Mouse (Mus musculus): ENCODE measurements around the gene Macf1. TPM values are rescaled to one million over a fixed set of nuclear protein-coding genes. Genes with fewer than 3 reads are reported as not detected.

The Macf1 gene
- polyA plus RNA-seq, 1 experiment from 2014 or later, result 114 TPM

DNA sequence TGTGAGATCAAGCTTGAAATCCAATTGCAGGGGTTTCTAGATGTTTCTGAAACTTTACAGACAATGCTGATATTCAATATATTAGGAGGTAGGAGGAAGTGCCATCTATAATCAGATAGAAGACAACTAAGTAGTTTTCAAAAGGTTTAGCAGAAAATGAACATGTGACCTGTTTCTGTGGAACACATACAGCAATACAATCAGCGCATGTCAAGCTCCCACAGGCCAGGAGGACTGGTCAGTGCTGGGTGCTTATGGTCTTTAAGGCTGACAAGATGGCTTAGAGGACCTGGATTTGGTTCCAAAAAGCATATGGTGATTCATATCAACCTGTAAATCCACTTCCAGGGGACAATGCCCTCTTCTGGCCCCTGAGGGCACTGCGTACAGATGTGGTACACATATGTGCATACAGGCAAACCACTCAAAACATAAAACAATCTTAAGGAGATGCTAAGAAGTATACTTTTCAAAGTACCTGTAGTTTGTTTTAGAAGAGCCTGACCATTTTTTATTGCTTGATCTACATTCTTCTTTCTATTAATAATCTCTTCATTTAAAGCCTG is 288.6 kb downstream of the Macf1 start:
- Histone ChIP-seq H3K9ac (ENCODE audit: low read depth, low read length) (no peak overlapping the region), H3K4me2 (replicated peaks; ENCODE audit: low read depth, low read length) (no peak overlapping the region), H3K27me3 (ENCODE audit: control insufficient read depth, insufficient read depth, low read length) (no peaks in the 10 kb centered on the region), H3K36me3 (ENCODE audit: control insufficient read depth, insufficient read depth, low read length) (peaks cover 6% of the 10 kb centered on the region), H3K9me3 (ENCODE audit: control insufficient read depth, low read length) (no peaks in the 10 kb centered on the region), H3K4me1 (replicated peaks; ENCODE audit: control insufficient read depth, insufficient read depth, low read length) (no peaks in the 10 kb centered on the region), H3K4me3 (ENCODE audit: low read depth, low read length) (no peak overlapping the region), H3K27ac (ENCODE audit: low read depth, low read length) (no peak overlapping the region)
- DNase-seq (ENCODE audit: low spot score), result no peak
- 97% methylated on average over 2 of the region's 2 CpGs for WGBS
- ATAC-seq (ENCODE audit: low FRiP score), result no peak

DNA sequence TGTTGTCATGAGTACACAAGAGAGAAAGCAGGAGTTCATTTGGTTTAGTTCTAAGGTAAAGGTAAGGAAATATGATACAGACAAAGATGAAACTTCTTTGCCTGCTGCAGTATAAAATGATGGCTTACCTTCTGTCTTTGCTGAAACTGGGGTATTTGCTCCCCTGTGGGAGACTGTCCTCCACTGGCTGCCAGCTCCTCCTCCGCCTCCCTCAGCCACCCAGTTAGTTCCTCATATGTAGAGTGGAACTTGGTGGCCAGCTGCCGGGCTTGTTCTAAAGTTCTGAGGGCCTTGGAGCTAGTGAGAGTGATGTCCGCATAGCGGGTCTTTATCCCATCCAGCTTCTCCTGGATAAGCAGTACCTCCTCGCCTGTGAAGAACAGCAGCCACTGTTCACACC is 289.3 kb downstream of the Macf1 start:
- H3K27me3 ChIP-seq (ENCODE audit: control insufficient read depth, insufficient read depth, low read length), result no peaks in the 10 kb centered on the region
- 91% methylated on average over 5 of the region's 5 CpGs for WGBS
- no peak overlapping the region for H3K4me2 ChIP-seq (replicated peaks; ENCODE audit: low read depth, low read length)
- no peak overlapping the region for H3K9ac ChIP-seq (ENCODE audit: low read depth, low read length)
- H3K9me3 ChIP-seq (ENCODE audit: control insufficient read depth, low read length), result no peaks in the 10 kb centered on the region
- ATAC-seq (ENCODE audit: low FRiP score), result no peak
- no peak overlapping the region for H3K27ac ChIP-seq (ENCODE audit: low read depth, low read length)
- no peak overlapping the region for H3K4me3 ChIP-seq (ENCODE audit: low read depth, low read length)
- no peaks in the 10 kb centered on the region for H3K4me1 ChIP-seq (replicated peaks; ENCODE audit: control insufficient read depth, insufficient read depth, low read length)
- no peak for DNase-seq (ENCODE audit: low spot score)
- peaks cover 6% of the 10 kb centered on the region for H3K36me3 ChIP-seq (ENCODE audit: control insufficient read depth, insufficient read depth, low read length)

DNA sequence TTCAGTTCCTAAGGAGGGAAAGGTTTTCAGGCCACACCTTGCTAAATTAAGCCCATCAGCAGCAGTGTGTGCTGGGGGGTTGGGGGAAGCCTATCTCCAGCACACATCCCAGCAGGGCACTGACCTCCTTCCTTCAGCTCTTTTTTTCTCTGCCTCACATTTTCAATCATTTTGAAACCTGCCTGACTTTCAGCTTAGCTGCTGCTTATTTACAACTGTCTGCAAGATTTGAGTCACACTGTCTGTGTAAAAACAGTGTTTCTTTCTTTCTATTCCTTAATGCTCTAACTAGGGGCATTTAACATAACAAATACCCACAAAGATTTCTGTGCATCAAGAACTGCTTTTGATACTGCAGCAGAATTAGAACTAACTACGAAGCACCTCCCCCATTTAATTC is 289.9 kb downstream of the Macf1 start:
- ATAC-seq (ENCODE audit: low FRiP score) (no peak), DNase-seq (ENCODE audit: low spot score) (no peak)
- H3K4me1 ChIP-seq (replicated peaks; ENCODE audit: control insufficient read depth, insufficient read depth, low read length), result no peaks in the 10 kb centered on the region
- H3K4me3 ChIP-seq (ENCODE audit: low read depth, low read length), result no peak overlapping the region
- no peak overlapping the region for H3K4me2 ChIP-seq (replicated peaks; ENCODE audit: low read depth, low read length)
- 77% methylated on average over 1 of the region's 1 CpGs for WGBS
- peaks cover 6% of the 10 kb centered on the region for H3K36me3 ChIP-seq (ENCODE audit: control insufficient read depth, insufficient read depth, low read length)
- no peak overlapping the region for H3K9ac ChIP-seq (ENCODE audit: low read depth, low read length)
- H3K27ac ChIP-seq (ENCODE audit: low read depth, low read length), result no peak overlapping the region
- H3K27me3 ChIP-seq (ENCODE audit: control insufficient read depth, insufficient read depth, low read length), result no peaks in the 10 kb centered on the region
- no peaks in the 10 kb centered on the region for H3K9me3 ChIP-seq (ENCODE audit: control insufficient read depth, low read length)

DNA sequence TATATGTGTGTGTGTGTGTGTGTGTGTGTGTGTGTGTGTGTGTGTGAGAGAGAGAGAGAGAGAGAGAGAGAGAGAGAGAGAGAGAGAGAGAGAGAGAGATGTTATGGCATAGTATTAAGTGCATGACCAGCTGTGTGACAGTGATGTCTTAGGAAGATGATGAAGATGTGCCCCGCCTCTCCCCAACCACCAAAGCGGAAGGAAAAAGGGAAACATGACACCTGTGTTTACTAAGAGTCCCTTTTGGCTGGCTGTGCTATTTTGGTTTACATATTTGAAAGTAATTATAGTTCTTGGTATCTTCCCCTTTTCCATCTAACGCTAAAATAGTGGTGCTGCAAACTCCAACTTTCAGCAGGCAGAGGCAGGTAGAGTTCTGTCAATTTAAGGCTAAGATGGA is 291.2 kb downstream of the Macf1 start:
- H3K27ac ChIP-seq (ENCODE audit: low read depth, low read length), result no peak overlapping the region
- H3K4me2 ChIP-seq (replicated peaks; ENCODE audit: low read depth, low read length), result no peak overlapping the region
- no peaks in the 10 kb centered on the region for H3K9me3 ChIP-seq (ENCODE audit: control insufficient read depth, low read length)
- H3K9ac ChIP-seq (ENCODE audit: low read depth, low read length), result no peak overlapping the region
- H3K27me3 ChIP-seq (ENCODE audit: control insufficient read depth, insufficient read depth, low read length), result no peaks in the 10 kb centered on the region
- H3K36me3 ChIP-seq (ENCODE audit: control insufficient read depth, insufficient read depth, low read length), result peaks cover 6% of the 10 kb centered on the region
- H3K4me1 ChIP-seq (replicated peaks; ENCODE audit: control insufficient read depth, insufficient read depth, low read length), result no peaks in the 10 kb centered on the region
- WGBS, result 94% methylated on average over 3 of the region's 3 CpGs
- no peak for ATAC-seq (ENCODE audit: low FRiP score)
- no peak for DNase-seq (ENCODE audit: low spot score)
- no peak overlapping the region for H3K4me3 ChIP-seq (ENCODE audit: low read depth, low read length)

DNA sequence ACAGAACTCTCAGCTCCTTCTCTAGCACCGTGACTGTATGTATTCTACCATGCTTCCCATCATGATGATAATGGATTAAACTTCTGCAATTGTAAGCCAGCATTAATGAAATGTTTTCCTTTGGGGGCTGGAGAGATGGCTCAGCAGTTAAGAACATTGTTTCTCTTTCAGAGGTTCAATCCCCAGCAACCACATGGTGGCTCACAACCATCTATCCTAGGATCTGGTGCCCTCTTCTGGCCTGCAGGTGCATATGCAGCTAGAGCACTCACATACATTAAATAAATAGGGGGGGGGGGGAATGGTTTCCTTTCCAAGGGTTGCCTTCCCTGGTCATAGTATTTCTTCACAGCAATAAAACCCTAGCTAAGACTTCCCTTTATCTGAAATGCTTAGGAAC is 292.0 kb downstream of the Macf1 start:
- no peak overlapping the region for H3K4me2 ChIP-seq (replicated peaks; ENCODE audit: low read depth, low read length)
- H3K27me3 ChIP-seq (ENCODE audit: control insufficient read depth, insufficient read depth, low read length), result no peaks in the 10 kb centered on the region
- H3K36me3 ChIP-seq (ENCODE audit: control insufficient read depth, insufficient read depth, low read length), result peaks cover 6% of the 10 kb centered on the region
- ATAC-seq (ENCODE audit: low FRiP score) (no peak), DNase-seq (ENCODE audit: low spot score) (peak; percentile 59)
- 100% methylated on average over 1 of the region's 1 CpGs for WGBS
- no peak overlapping the region for H3K4me3 ChIP-seq (ENCODE audit: low read depth, low read length)
- H3K4me1 ChIP-seq (replicated peaks; ENCODE audit: control insufficient read depth, insufficient read depth, low read length), result no peaks in the 10 kb centered on the region
- no peak overlapping the region for H3K9ac ChIP-seq (ENCODE audit: low read depth, low read length)
- H3K27ac ChIP-seq (ENCODE audit: low read depth, low read length), result no peak overlapping the region
- H3K9me3 ChIP-seq (ENCODE audit: control insufficient read depth, low read length), result no peaks in the 10 kb centered on the region

DNA sequence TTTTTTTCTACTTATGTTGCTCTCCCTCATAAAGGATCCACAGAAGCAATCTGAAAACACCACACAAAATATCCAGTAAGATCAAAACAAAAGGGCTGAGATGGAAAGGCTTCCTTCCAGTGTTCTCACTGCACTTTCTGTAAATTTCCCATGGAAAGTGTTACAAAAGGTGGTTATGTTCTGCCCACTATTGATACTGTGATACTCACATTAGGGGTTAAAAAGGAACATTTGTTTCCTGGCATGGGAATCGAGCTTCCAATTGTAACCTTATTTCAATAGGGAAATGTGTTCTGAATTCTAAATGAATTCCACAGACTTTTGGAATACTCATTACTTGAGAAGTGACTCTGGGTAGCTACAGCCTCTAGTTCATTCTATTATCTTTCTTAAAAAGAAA is 299.1 kb downstream of the Macf1 start:
- DNase-seq (ENCODE audit: low spot score) (no peak), ATAC-seq (ENCODE audit: low FRiP score) (peak; percentile 57; the same call in 1 of the 2 replicates)
- no peaks in the 10 kb centered on the region for H3K27me3 ChIP-seq (ENCODE audit: control insufficient read depth, insufficient read depth, low read length)
- peaks cover 27% of the 10 kb centered on the region for H3K36me3 ChIP-seq (ENCODE audit: control insufficient read depth, insufficient read depth, low read length)
- H3K4me1 ChIP-seq (replicated peaks; ENCODE audit: control insufficient read depth, insufficient read depth, low read length), result no peaks in the 10 kb centered on the region
- H3K27ac ChIP-seq (ENCODE audit: low read depth, low read length), result peak overlapping the region; percentile 75
- no peak overlapping the region for H3K9ac ChIP-seq (ENCODE audit: low read depth, low read length)
- H3K4me2 ChIP-seq (replicated peaks; ENCODE audit: low read depth, low read length), result no peak overlapping the region
- 30% methylated on average over 1 of the region's 1 CpGs for WGBS
- H3K4me3 ChIP-seq (ENCODE audit: low read depth, low read length), result no peak overlapping the region
- no peaks in the 10 kb centered on the region for H3K9me3 ChIP-seq (ENCODE audit: control insufficient read depth, low read length)

DNA sequence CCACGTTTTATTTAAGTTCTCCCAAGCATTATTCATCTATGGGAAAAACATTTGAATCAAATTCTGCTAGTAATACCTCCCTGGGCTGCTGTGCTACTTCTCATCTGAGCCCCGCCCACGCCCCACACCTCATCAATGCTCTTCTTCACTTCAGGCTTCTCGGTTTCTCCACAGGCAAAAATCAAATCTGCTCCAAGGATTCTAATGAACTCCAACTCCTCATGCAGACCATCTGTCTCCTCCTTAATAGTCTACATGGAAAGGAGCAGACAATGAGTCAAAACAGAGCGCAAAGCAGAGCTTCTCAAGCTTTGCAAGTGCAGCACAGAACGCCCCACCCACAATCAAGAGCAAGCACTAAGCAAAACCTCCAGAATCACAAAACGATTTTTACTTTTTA is 301.0 kb downstream of the Macf1 start:
- DNase-seq (ENCODE audit: low spot score) (no peak), ATAC-seq (ENCODE audit: low FRiP score) (no peak)
- H3K4me1 ChIP-seq (replicated peaks; ENCODE audit: control insufficient read depth, insufficient read depth, low read length), result no peaks in the 10 kb centered on the region
- no peak overlapping the region for H3K4me3 ChIP-seq (ENCODE audit: low read depth, low read length)
- peaks cover 32% of the 10 kb centered on the region for H3K36me3 ChIP-seq (ENCODE audit: control insufficient read depth, insufficient read depth, low read length)
- H3K9me3 ChIP-seq (ENCODE audit: control insufficient read depth, low read length), result no peaks in the 10 kb centered on the region
- WGBS, result 94% methylated on average over 7 of the region's 7 CpGs
- H3K4me2 ChIP-seq (replicated peaks; ENCODE audit: low read depth, low read length), result no peak overlapping the region
- no peak overlapping the region for H3K27ac ChIP-seq (ENCODE audit: low read depth, low read length)
- no peaks in the 10 kb centered on the region for H3K27me3 ChIP-seq (ENCODE audit: control insufficient read depth, insufficient read depth, low read length)
- no peak overlapping the region for H3K9ac ChIP-seq (ENCODE audit: low read depth, low read length)

DNA sequence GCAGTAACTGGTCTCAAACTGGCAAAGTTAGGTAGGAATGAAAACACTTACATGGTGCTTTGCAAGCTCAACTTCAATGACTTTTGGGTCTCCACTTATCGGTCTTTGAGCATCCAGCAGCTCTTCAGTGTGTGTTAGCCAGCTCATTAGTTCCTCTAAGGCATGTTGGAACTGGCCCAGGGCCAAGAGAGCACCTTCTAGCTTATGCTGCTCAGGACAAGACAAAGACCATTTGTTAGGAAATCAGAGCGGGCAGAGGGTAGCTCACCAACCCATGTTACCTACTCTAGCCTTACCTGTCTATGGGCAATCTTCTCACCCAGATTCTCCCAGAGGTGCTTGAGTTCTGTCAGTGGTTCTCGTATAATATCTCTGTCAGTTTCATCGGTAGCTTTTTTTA is 302.1 kb downstream of the Macf1 start:
- no peak overlapping the region for H3K27ac ChIP-seq (ENCODE audit: low read depth, low read length)
- 91% methylated on average over 4 of the region's 4 CpGs for WGBS
- H3K36me3 ChIP-seq (ENCODE audit: control insufficient read depth, insufficient read depth, low read length), result peaks cover 32% of the 10 kb centered on the region
- H3K27me3 ChIP-seq (ENCODE audit: control insufficient read depth, insufficient read depth, low read length), result no peaks in the 10 kb centered on the region
- H3K9me3 ChIP-seq (ENCODE audit: control insufficient read depth, low read length), result no peaks in the 10 kb centered on the region
- H3K4me3 ChIP-seq (ENCODE audit: low read depth, low read length), result no peak overlapping the region
- ATAC-seq (ENCODE audit: low FRiP score) (no peak), DNase-seq (ENCODE audit: low spot score) (no peak)
- H3K9ac ChIP-seq (ENCODE audit: low read depth, low read length), result no peak overlapping the region
- no peaks in the 10 kb centered on the region for H3K4me1 ChIP-seq (replicated peaks; ENCODE audit: control insufficient read depth, insufficient read depth, low read length)
- H3K4me2 ChIP-seq (replicated peaks; ENCODE audit: low read depth, low read length), result no peak overlapping the region

DNA sequence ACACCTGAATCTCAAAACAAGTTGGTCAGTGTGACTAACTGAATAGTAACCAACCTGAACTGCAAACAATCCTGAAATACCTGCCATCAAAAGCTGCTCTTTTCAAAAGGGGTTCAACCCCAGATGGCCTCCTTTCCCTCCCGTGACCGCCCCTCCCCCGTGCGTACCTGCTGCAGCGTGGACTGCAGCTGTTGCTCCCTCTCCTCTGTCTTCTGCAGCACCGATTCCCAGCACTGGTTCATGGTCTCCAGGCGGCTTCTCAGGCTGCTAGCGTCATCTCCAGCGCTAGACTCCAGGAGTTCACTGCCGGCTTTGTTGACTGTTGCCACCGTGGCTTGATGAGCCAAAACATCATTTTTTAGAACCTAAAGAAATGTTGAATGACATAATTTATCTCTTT is 302.6 kb downstream of the Macf1 start:
- no peak for ATAC-seq (ENCODE audit: low FRiP score)
- WGBS, result 93% methylated on average over 11 of the region's 11 CpGs

More for the DNA sequence above, 302.6 kb downstream of the Macf1 start:
- Histone ChIP-seq H3K36me3 (ENCODE audit: control insufficient read depth, insufficient read depth, low read length) (peaks cover 30% of the 10 kb centered on the region), H3K27me3 (ENCODE audit: control insufficient read depth, insufficient read depth, low read length) (no peaks in the 10 kb centered on the region), H3K27ac (ENCODE audit: low read depth, low read length) (no peak overlapping the region), H3K4me1 (replicated peaks; ENCODE audit: control insufficient read depth, insufficient read depth, low read length) (no peaks in the 10 kb centered on the region), H3K9me3 (ENCODE audit: control insufficient read depth, low read length) (no peaks in the 10 kb centered on the region), H3K4me2 (replicated peaks; ENCODE audit: low read depth, low read length) (no peak overlapping the region), H3K4me3 (ENCODE audit: low read depth, low read length) (no peak overlapping the region), H3K9ac (ENCODE audit: low read depth, low read length) (no peak overlapping the region)
- no peak for DNase-seq (ENCODE audit: low spot score)
